Mouse (Mus musculus) ES-Bruce4 (cell line): ENCODE results near the gene BC024978. TPM values are rescaled to one million over a fixed set of nuclear protein-coding genes. Genes with fewer than 3 reads are reported as not detected.
"Not testable (repeated sequence)": the region's sequence is repeated elsewhere in the genome, so short reads cannot be mapped to it uniquely, and the experiment has no call there.

Experiments used
- H3K27ac ChIP-seq: 2 replicates; pipeline ENCODE4 v1.5.1; 2012; ENCODE audit warnings: low read length, inconsistent platforms; ENCODE audit not compliant: insufficient read depth
- H3K27me3 ChIP-seq: 2 replicates; pipeline ENCODE4 v1.6.1; 2012; ENCODE audit warnings: mild to moderate bottlenecking, low read length, inconsistent platforms; ENCODE audit not compliant: control insufficient read depth, poor library complexity, insufficient read depth, severe bottlenecking
- H3K36me3 ChIP-seq: 2 replicates; pipeline ENCODE4 v1.6.1; 2012; ENCODE audit warnings: inconsistent platforms, mild to moderate bottlenecking, low read length, moderate library complexity; ENCODE audit not compliant: control insufficient read depth, poor library complexity, insufficient read depth, severe bottlenecking
- H3K4me1 ChIP-seq: one replicate; pipeline ENCODE4 v1.8.1; 2011; ENCODE audit warnings: low read length; ENCODE audit not compliant: control insufficient read depth, insufficient read depth
- H3K4me3 ChIP-seq: 2 replicates; pipeline ENCODE4 v1.5.1; 2011; ENCODE audit warnings: low read depth, mild to moderate bottlenecking, low read length
- H3K9ac ChIP-seq: 2 replicates; pipeline ENCODE4 v1.6.1; 2012; ENCODE audit warnings: low read depth, mild to moderate bottlenecking, inconsistent platforms; ENCODE audit not compliant: poor library complexity, severe bottlenecking
- H3K9me3 ChIP-seq: replicated peaks from 2 replicates; pipeline ENCODE4 v1.6.1; 2012; ENCODE audit warnings: mild to moderate bottlenecking, low read length, inconsistent platforms; ENCODE audit not compliant: control insufficient read depth, poor library complexity, insufficient read depth, severe bottlenecking
- CTCF ChIP-seq: IDR thresholded peaks from one replicate; pipeline ENCODE4 v1.8.1; 2011; ENCODE audit warnings: low read depth, low read length
- EP300 ChIP-seq: IDR thresholded peaks from 2 replicates; pipeline ENCODE4 v1.6.1; 2011; ENCODE audit warnings: low read depth, low read length; ENCODE audit not compliant: insufficient read depth
- POLR2A ChIP-seq: IDR thresholded peaks from one replicate; pipeline ENCODE4 v1.8.1; 2011; ENCODE audit warnings: low read length; ENCODE audit not compliant: insufficient read depth
- polyA plus RNA-seq: library from polyadenylated mRNA; stranded (reverse); fragments of >200 nt; gene quantifications from 2 replicates; pipeline ENCODE4 v1.2.4, GENCODE M21; 2011; ENCODE audit warnings: low read depth; ENCODE audit not compliant: missing spikeins, insufficient read depth, insufficient read length

Gene BC024978
- polyA plus RNA-seq, 1 experiment, result 10.9 TPM

DNA sequence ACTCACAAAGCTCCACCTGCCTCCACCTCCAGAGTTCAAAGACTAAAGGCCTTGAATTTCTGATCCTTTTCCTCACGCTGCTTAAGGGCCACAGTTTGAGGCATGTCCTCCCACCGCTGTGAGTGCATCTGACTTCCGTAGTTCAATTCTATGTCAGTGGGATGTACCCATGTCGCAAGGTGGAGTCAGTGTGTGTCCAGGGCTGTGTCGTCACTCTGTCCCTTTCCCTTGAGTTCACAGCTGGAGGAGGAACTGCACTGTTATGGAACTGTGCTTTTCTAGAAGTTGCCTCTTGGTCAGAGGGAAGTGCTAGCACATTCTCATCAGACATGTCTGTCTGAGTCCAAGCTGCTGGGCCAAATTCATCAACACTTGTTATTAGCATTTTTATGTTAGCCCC, 43.0 kb downstream of the BC024978 start:
- Histone ChIP-seq H3K27ac (no peak overlapping the region), H3K27me3 (no peaks in the 10 kb centered on the region), H3K36me3 (no peaks in the 10 kb centered on the region), H3K4me3 (no peak overlapping the region), H3K4me1 (peaks cover 8% of the 10 kb centered on the region), H3K9ac (no peak overlapping the region), H3K9me3 (no peaks in the 10 kb centered on the region)
- TF ChIP-seq EP300 (no peak), POLR2A (no peak), CTCF (no peak)

DNA sequence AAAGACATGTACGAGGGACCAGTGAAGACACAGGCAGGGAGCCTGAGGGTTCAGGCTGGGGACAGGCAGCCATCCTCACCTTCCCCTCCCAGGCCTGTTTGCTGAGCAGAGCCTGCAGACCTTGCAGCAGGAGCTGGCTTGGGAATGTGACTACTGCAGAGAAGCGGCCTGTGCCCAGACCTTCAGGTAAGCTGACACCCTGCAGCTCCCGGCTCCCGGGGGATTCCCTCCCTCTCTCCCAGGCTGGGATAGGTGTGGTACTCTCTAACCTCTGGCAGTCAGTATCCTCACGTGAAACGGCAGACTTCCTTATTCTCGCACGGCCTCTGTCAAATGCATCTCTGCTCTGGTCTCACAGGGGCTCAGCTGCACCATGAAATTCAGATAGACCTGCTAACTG, 47.6 kb downstream of the BC024978 start:
- H3K4me1 ChIP-seq, result peaks cover 6% of the 10 kb centered on the region
- no peaks in the 10 kb centered on the region for H3K9me3 ChIP-seq
- H3K36me3 ChIP-seq, result no peaks in the 10 kb centered on the region
- H3K27ac ChIP-seq, result peak overlapping the region; percentile 42; the same call in 1 of the 2 replicates
- no peaks in the 10 kb centered on the region for H3K27me3 ChIP-seq
- H3K9ac ChIP-seq, result no peak overlapping the region
- no peak overlapping the region for H3K4me3 ChIP-seq
- TF ChIP-seq POLR2A (no peak), EP300 (no peak), CTCF (no peak)

DNA sequence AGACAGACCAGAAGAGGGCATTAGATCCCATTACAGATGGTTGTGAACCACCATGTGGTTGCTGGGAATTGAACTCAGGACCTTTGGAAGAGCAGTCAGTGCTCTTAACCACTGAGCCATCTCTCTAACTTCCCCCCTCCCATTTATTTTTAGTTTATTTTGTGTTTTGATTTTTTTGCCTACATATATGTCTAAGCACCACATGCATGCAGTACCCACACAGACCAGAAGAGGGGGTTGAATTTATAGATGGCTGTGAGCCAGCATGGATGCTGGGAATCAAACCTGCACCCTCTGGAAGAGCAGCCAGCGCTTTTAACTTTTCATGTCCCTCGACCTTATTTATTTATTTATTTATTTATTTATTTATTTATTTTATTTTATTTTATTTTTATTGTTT, 48.5 kb downstream of the BC024978 start:
- H3K9ac ChIP-seq, H3K9me3 ChIP-seq, H3K4me1 ChIP-seq, H3K27me3 ChIP-seq, H3K27ac ChIP-seq, H3K4me3 ChIP-seq, H3K36me3 ChIP-seq: not testable (repeated sequence)
- TF ChIP-seq CTCF, result peak; percentile 13

DNA sequence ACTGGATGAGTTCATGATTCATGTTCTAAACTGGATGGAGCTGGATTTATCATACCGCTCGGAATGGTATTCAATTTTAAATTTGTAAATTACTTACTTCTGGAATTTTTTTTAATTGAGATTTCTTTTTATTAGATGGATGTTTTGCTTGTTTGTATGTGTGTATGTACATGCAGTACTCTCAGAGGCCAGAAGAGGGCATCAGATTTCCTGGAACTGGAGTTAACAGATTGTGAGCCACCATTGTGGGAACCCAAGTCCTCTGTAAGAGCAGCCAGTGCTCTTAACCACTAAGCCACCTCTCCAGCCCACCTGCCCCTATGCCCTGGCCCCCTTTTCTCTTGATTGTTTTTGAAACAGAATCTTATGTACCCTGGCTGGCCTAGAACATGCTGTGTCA, 53.6 kb downstream of the BC024978 start:
- Histone ChIP-seq H3K9ac (no peak overlapping the region), H3K9me3 (no peaks in the 10 kb centered on the region), H3K4me1 (peaks cover 2% of the 10 kb centered on the region), H3K36me3 (no peaks in the 10 kb centered on the region), H3K4me3 (no peak overlapping the region), H3K27me3 (no peaks in the 10 kb centered on the region), H3K27ac (no peak overlapping the region)
- no peak for TF ChIP-seq POLR2A
- TF ChIP-seq CTCF, result peak; percentile 19

DNA sequence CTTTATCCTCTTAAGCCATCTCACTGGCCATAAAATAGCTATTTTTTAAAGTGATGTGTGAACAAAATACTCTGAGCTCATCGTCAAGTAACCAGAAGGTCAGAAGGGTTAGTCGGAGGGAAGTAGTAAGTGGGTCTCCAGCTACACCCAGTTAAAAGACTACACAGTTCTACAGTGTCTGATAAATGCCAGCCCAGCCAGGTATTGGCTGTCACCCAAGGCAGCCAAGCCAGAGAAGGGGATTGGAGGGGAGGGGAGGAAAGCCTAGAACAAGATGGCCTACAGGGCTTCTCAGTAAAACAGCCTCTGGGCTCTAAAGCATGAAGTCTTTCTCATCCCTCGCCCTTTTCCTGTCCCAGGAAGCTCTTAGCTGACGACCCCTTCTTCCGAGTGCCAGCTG, 54.3 kb downstream of the BC024978 start:
- Histone ChIP-seq H3K36me3 (no peaks in the 10 kb centered on the region), H3K9ac (no peak overlapping the region), H3K27me3 (no peaks in the 10 kb centered on the region), H3K4me3 (no peak overlapping the region), H3K27ac (no peak overlapping the region), H3K9me3 (no peaks in the 10 kb centered on the region), H3K4me1 (peaks cover 2% of the 10 kb centered on the region)
- TF ChIP-seq CTCF (no peak), EP300 (no peak), POLR2A (no peak)

DNA sequence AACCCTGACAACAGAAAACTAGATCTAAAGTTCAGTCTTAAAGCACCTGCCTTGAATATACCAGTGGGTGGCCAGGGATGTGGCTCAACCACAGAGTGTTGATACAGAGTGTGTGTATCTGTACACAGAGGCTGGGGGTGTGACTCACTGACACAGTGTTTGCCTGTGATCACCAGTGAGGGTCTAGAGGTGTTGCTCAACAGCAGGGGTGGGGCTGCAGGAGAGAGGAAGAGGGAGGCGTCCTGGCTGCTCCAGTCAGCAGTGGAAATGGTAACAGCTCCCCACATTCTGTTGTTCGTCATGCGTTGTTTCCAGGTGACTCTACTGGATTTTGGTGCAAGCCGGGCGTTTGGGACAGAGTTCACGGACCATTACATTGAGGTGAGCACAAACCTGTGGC, 56.4 kb downstream of the BC024978 start:
- Histone ChIP-seq H3K9ac (no peak overlapping the region), H3K4me1 (peaks cover 2% of the 10 kb centered on the region), H3K27ac (no peak overlapping the region), H3K36me3 (no peaks in the 10 kb centered on the region), H3K4me3 (no peak overlapping the region), H3K27me3 (no peaks in the 10 kb centered on the region), H3K9me3 (no peaks in the 10 kb centered on the region)
- no peak for TF ChIP-seq POLR2A
- no peak for TF ChIP-seq EP300
- TF ChIP-seq CTCF, result no peak

DNA sequence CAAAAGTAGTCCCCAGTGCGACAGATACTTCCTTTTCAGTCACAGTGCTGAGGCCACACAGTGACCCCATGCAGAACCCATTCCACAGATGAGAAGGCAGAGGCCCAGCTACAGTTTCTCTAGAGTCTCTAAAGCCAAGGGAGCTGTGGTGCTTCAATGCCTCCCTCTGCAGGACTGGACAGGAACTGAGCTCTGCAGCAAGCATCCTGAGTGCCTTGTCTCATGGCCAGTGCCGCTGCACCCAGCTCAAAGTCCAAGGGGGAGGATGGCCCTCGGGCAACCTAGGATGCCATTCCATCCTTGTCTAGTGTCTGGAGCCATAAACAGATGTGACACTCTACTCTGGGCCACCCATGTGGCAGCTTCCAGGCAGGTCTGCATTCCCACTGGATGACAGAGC, 60.1 kb downstream of the BC024978 start:
- Histone ChIP-seq H3K27me3 (no peaks in the 10 kb centered on the region), H3K9ac (no peak overlapping the region), H3K27ac (no peak overlapping the region), H3K9me3 (no peaks in the 10 kb centered on the region), H3K4me3 (no peak overlapping the region), H3K36me3 (no peaks in the 10 kb centered on the region), H3K4me1 (peaks cover 4% of the 10 kb centered on the region)
- TF ChIP-seq POLR2A (no peak), CTCF (peak; percentile 58)
